Mouse (Mus musculus) ES-E14 (cell line): ENCODE data around the gene Rbm19. TPM values are rescaled to one million over a fixed set of nuclear protein-coding genes. Genes with fewer than 3 reads are reported as not detected.

Source experiments
- DNase-seq: peaks from one replicate; pipeline ENCODE4 v3.0.0-alpha.2; 2013; ENCODE audit warnings: low read depth, low spot score
- H3K27ac ChIP-seq: 2 replicates; pipeline ENCODE4 v1.5.1; 2012; ENCODE audit warnings: low read depth, mild to moderate bottlenecking, low read length, moderate library complexity, mixed read lengths; ENCODE audit not compliant: poor library complexity, insufficient read depth, severe bottlenecking
- H3K36me3 ChIP-seq: 2 replicates; pipeline ENCODE4 v1.6.1; 2012; ENCODE audit warnings: mild to moderate bottlenecking, low read length, moderate library complexity, mixed read lengths; ENCODE audit not compliant: control insufficient read depth, poor library complexity, insufficient read depth, severe bottlenecking
- H3K4me1 ChIP-seq, 2 experiments: fragments of 150-350 bp in 1 of 2; sonication (generic) in 1 of 2; 2 replicates each; pipeline ENCODE4 v1.6.1; 2012; ENCODE audit warnings: low read length in 2 of 2, mild to moderate bottlenecking in 1 of 2, mixed read lengths in 1 of 2; ENCODE audit not compliant: control insufficient read depth in 2 of 2, insufficient read depth in 2 of 2, poor library complexity in 1 of 2
- H3K4me3 ChIP-seq, 2 experiments: fragments of 150-350 bp in 1 of 2; sonication (generic) in 1 of 2; 2 replicates each; pipeline ENCODE4 v1.5.1; 2012; ENCODE audit warnings: low read length in 2 of 2, low read depth in 1 of 2, mild to moderate bottlenecking in 1 of 2, mixed read lengths in 1 of 2; ENCODE audit not compliant: insufficient read depth in 1 of 2, poor library complexity in 1 of 2, severe bottlenecking in 1 of 2
- H3K9ac ChIP-seq: 2 replicates; pipeline ENCODE4 v1.6.1; 2012; ENCODE audit warnings: low read depth, mild to moderate bottlenecking, low read length, mixed read lengths; ENCODE audit not compliant: poor library complexity, insufficient read depth, severe bottlenecking
- H3K9me3 ChIP-seq: fragments of 150-350 bp; sonication (generic); 2 replicates; pipeline ENCODE4 v1.6.1; 2012; ENCODE audit warnings: low read depth, mild to moderate bottlenecking, low read length; ENCODE audit not compliant: control insufficient read depth, insufficient read depth
- CHD2 ChIP-seq: IDR thresholded peaks from 2 replicates; pipeline ENCODE4 v1.6.1; 2014; ENCODE audit warnings: mild to moderate bottlenecking, low read depth, low read length, inconsistent platforms
- HCFC1 ChIP-seq: IDR thresholded peaks from 2 replicates; pipeline ENCODE4 v1.6.1; 2012; ENCODE audit warnings: low read length, inconsistent platforms, borderline replicate concordance; ENCODE audit not compliant: insufficient read depth
- MAFK ChIP-seq: IDR thresholded peaks from 2 replicates; pipeline ENCODE4 v1.6.1; 2014; ENCODE audit warnings: mild to moderate bottlenecking, low read depth, low read length, inconsistent platforms; ENCODE audit not compliant: insufficient read depth
- ZC3H11A ChIP-seq: IDR thresholded peaks from 2 replicates; pipeline ENCODE4 v1.6.1; 2012; ENCODE audit warnings: low read depth, mild to moderate bottlenecking, inconsistent platforms, low read length, borderline replicate concordance
- ZNF384 ChIP-seq: IDR thresholded peaks from 2 replicates; pipeline ENCODE4 v1.6.1; 2012; ENCODE audit warnings: low read depth, low read length, inconsistent platforms
- in situ Hi-C, 2 experiments: fragments of 600-800 bp; cut with MboI; formaldehyde crosslinking; loops; one replicate each; pipeline ENCODE4 v1.15.1; 2025; ENCODE audit warnings: low sequenced_read_pairs in 2 of 2, inconsistent platforms in 1 of 2; ENCODE audit not compliant: unreplicated experiment in 2 of 2
- total RNA-seq: library from RNA; depleted of rRNA; stranded (reverse); fragments of 300-350 nt; gene quantifications from 2 replicates; pipeline ENCODE4 v1.2.3, GENCODE M21; 2012

Rbm19 gene
- total RNA-seq, 1 experiment: 67.6 TPM

DNA sequence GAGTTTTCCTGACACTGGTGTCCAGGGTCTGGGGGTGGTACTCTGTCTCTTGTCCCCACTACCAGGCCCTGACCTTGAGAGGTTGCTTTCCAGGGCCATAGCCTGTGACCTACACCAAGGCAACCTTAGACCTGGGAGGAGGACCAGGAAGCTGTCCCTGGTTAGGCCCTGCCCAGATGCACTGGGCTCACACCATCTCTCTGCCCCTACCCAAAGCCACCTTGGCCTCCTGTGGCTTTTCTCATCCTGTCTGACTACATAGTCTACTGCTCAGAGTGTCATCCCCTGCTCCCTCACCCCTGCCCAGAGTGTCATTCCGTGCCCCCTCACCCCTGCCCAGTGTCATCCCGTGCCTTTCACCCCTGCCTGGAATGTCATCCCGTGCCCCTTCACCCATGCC lies 19.6 kb downstream of the Rbm19 start:
- no peak overlapping the region for H3K27ac ChIP-seq
- no peak overlapping the region for H3K9ac ChIP-seq
- no peaks in the 10 kb centered on the region for H3K9me3 ChIP-seq

DNA sequence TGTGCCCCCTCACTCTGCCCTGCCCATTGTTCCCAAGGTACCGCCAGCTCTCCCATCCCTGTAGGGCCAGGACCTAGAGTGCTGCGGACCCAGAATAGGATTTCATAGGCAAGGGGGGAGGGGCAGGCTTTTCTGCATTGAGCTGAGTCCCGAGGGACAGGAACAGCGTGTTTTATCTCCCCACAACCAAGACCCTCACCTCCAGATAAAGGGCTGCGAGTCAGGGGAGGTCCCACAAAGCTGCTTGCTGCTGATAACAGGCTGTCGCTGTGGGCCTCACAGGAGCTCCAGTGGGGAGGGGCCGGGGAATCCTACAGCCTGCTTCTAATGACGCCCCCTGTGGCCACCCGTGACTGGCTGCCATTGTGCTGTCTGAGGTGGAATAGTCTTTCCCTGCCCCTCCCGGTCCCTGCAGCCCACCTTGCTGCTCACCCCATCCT lies 20.0 kb downstream of the Rbm19 start:
- Histone ChIP-seq H3K9me3 (no peaks in the 10 kb centered on the region), H3K27ac (no peak overlapping the region), H3K4me1 (peaks cover 0 to 5% of the 10 kb centered on the region in 2 experiments; a peak in 1 of 4 replicates), H3K4me3 (no peak overlapping the region), H3K9ac (no peak overlapping the region), H3K36me3 (peaks cover 54% of the 10 kb centered on the region)
- no peak for DNase-seq
- TF ChIP-seq MAFK (no peak), CHD2 (no peak), ZC3H11A (no peak), ZNF384 (no peak), HCFC1 (no peak)
- in situ Hi-C loops: no loop called here

More for the DNA sequence above, 19.6 kb downstream of the Rbm19 start:
- no peak overlapping the region for H3K4me3 ChIP-seq
- H3K36me3 ChIP-seq: peaks cover 54% of the 10 kb centered on the region
- TF ChIP-seq CHD2 (no peak), HCFC1 (no peak), ZC3H11A (no peak), MAFK (no peak), ZNF384 (no peak)
- no peak for DNase-seq
- peaks cover 0 to 5% of the 10 kb centered on the region in 2 experiments; a peak in 1 of 4 replicates for H3K4me1 ChIP-seq
- in situ Hi-C loops: no loop called here

DNA sequence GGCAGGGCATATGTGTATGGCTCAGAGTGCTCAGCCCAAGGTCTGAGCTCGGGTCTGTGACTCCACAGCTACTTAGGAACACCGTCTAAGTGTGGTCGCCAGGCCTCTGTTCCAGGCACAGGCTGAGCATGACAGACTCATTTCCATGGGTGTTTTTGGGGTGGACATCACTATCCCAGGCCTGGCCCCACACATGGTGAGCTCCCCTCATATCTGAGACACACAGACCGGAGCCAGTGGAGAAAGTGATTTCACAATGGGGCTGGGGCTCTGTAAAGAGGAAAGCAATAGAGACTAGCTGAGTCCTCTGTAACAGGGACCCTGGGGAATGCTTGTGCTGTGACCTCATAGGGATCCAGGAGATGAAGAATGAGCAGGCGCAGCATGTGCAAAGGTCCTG lies 20.8 kb downstream of the Rbm19 start:
- H3K4me1 ChIP-seq: peaks cover 0 to 5% of the 10 kb centered on the region in 2 experiments; a peak in 1 of 4 replicates

DNA sequence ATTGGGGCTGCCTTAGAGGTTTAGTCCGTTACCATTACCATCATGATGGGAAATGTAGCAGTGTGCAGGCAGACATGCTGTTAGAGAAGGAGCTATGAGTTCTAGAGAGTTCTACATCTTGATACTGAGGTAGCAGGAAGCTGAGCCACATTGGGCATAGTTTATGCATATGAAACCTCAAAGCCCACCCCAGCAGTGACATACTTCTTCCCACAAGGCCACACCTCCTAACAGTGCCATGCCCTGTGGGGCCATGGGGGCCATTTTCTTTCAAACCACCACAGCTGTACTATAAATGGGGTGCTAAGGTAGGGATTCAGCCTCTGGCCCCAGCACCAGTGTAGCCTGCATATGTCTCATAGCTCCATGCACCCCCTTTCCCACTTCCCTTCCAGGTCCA lies 21.6 kb downstream of the Rbm19 start:
- H3K27ac ChIP-seq: no peak overlapping the region

More for the DNA sequence above, 20.8 kb downstream of the Rbm19 start:
- Histone ChIP-seq H3K9me3 (no peaks in the 10 kb centered on the region), H3K9ac (no peak overlapping the region), H3K4me3 (no peak overlapping the region), H3K27ac (no peak overlapping the region), H3K36me3 (peaks cover 56% of the 10 kb centered on the region)
- in situ Hi-C loops: no loop called here
- no peak for TF ChIP-seq MAFK
- no peak for TF ChIP-seq ZC3H11A
- TF ChIP-seq CHD2: no peak
- TF ChIP-seq ZNF384: no peak
- TF ChIP-seq HCFC1: no peak
- no peak for DNase-seq

DNA sequence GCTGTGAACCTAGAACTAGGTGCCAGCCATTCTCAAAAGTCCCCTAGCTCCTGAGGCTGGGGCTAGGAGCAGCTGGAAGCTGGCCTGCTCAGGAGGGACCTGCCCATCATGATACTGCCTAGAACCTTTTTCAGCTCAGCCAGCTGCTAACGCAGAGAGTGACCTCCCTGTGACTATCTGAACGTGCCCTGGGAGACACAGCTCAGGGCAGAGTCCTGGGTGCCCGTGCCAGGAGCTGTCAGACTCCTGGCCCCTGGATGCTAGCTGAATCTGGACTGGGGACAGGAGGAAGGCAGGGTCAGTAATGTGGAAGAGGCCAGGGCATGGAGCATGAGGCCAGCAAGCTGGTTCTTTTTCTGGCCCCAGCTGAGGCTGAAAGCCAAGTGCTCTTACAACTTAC lies 22.1 kb downstream of the Rbm19 start:
- no peak for TF ChIP-seq ZNF384
- Histone ChIP-seq H3K36me3 (peaks cover 53% of the 10 kb centered on the region), H3K9me3 (no peaks in the 10 kb centered on the region), H3K27ac (no peak overlapping the region), H3K4me3 (no peak overlapping the region), H3K4me1 (peaks cover 0 to 7% of the 10 kb centered on the region in 2 experiments; a peak in 1 of 4 replicates), H3K9ac (no peak overlapping the region)
- DNase-seq: no peak
- in situ Hi-C loops: no loop called here

More for the DNA sequence above, 21.6 kb downstream of the Rbm19 start:
- Histone ChIP-seq H3K9me3 (no peaks in the 10 kb centered on the region), H3K36me3 (peaks cover 55% of the 10 kb centered on the region), H3K4me1 (peaks cover 0 to 5% of the 10 kb centered on the region in 2 experiments; a peak in 1 of 4 replicates), H3K9ac (no peak overlapping the region), H3K4me3 (no peak overlapping the region)
- TF ChIP-seq ZNF384 (no peak), CHD2 (no peak), HCFC1 (no peak), ZC3H11A (no peak), MAFK (no peak)
- in situ Hi-C loops: no loop called here
- no peak for DNase-seq
